Mouse (Mus musculus) adrenal gland (tissue): ENCODE data around the gene Gda.

ENCODE experiments used
- intact Hi-C: fragments of 180-260 bp; cut with DNase I; formaldehyde crosslinking; loops from one replicate; pipeline ENCODE4 v1.15.1; 2025

The Gda gene

DNA sequence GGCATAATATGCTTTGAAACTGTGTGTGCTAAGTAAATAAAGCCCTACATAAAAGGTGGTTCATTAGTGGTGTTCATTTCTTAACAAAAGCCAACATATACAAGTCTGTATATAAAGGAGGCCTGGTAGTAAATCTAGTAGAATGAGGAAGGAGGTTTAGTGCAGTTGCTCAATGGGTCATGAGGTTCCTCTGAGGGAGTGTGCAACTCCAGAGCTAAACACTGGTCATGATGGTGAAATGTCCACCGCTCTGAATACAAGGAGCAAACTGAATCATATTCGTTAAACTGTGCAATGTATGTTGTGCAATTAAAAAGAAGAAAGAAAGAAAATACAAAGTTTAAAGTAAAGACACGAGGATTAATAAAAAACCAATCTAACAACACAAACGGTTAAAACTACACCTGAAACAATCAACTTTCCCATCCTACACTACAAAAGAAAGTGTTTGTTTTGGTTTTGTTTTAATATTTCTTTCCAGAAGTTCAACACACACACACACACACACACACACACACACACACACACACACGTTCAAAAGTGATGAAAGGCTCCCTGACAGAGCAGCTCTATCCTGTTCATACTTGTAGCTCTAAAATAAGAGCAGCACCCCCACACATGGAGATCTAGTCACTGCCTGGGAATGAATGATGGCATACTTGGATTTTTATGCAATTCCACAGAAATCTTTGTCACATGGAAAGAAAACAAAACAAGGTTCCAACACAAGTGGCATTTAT lies 11.9 kb downstream of the Gda start:
- intact Hi-C loops: no loop called here

DNA sequence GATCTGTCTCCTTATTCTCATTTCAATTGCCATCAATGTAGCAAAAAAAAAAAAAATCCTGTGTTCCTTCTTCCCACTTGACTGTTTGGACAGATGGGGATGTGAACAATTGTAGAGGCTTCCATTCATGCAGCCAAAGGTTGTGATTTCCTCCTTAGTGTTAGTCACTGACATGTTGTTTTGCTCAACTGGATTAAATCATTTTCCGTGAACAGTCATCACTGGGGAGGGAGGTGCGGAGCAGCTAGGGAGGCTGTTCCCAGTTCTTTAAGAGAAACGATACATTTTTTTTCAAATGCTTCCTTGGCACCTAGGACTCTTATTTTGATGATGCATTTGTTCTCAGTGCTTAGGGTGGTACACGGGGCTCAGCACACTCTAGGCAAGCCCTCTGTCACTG lies 15.8 kb downstream of the Gda start:
- intact Hi-C loops: no loop called here

GRCm38 (mm10) chr19:21441787-21442186 lies 31.5 kb downstream of the Gda start:
- intact Hi-C loops: no loop called here

DNA sequence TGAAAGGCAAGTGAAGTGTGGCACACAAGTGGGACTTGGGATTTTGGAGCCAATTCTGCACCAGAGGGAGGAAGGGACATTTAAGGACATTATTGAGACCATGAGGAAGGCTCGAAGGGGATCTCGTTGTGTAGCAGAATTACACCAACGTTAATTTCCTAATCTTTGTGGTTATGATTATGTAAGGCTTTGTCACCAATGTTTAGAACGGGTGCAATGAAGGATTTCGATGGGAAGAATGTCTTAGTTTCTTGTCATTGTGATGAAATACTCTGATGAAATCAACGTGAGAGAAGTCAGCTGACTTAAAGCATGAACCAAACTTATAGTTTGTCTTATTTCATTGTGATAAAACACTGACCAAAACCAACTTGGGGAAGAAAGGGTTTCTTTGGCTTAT lies 32.4 kb downstream of the Gda start:
- intact Hi-C loops: no loop called here

DNA sequence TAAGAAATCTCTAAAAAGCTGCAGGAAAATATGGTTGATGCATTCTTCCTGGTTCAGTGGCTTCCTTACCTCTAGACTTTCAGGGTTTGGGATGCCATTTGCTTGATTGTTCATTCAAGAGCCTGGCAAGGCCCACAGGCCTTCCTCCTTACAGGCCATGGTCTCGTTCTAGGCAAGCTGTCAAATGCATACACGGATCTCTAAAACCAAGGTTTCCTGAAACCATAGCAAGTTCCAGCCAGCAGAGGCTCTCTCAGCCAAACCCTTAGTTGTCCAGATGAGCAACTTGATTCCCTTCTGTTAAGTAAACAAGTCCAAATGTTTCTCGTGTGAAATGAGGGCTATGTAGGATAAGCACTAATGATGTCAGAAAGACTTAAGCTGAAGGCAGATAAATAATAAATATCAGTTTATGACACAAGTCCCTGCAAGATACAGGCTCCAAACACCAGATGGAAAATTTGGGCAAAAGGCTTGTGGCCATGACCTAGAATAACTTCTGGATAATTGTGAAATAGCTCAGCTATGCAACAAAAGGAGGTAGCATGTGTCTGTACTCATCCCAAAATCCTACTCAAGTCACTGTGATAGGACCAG lies 34.0 kb downstream of the Gda start:
- intact Hi-C loops: no loop called here

DNA sequence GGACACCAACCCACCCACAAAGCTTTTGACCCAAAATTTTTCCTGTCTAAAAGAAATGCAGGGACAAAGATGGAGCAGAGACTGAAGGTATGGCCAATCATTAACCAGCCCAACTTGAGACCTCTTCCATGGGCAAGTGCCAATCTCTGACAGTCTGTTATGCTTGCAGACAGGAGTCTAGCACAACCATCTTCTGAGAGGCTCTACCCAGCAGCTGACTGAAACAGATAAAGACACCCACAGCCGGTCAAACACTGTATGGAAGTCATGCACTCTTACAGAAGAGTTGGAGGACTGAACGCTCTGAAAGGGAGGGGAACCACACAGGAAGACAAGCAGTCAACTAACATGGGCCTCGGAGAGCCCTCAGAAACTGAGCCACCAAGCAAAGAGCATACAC lies 36.7 kb downstream of the Gda start:
- intact Hi-C loops: no loop called here

DNA sequence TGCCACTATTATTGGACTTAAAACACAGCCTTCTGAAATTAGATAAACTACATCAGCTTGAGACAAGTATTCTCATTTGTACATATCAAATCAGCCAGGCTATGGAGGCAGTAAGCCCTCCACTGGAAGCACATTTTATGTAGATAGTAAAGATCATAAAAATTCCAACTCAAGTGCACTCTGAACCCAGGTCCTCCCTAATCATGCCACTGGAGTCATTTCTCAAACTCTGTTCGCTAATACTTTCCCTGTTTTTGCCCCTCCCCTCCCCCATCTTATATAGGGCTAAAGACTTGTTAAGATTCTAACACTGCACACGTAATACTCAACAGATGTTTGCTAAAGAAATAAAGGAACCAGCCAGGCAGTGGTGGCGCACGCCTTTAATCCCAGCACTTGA lies 39.9 kb downstream of the Gda start:
- intact Hi-C loops: no loop called here

DNA sequence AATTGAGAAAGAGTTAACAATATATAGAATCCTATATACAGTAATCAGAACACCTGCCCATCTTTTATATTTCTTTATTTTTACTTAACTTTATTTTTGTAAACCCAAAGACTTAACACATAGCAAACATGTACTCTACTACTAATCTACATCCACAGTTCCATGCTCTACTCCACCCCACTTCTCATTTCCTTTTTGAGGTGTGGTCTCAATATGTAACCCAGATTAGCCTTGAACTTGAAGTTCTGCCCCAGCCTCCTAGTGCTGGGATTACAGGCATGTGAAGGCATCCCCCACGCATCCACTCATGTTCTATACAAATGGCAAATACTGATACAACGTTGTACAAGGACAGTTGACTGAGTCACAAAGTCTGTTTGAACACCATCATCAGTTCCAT lies 40.4 kb downstream of the Gda start:
- intact Hi-C loops: no loop called here

- intact Hi-C loops: no loop called here
Measured at GRCm38 (mm10) chr19:21432286-21432685, 41.0 kb downstream of the Gda start.

- intact Hi-C loops: no loop called here
Measured at GRCm38 (mm10) chr19:21425391-21425790, 47.9 kb downstream of the Gda start.

DNA sequence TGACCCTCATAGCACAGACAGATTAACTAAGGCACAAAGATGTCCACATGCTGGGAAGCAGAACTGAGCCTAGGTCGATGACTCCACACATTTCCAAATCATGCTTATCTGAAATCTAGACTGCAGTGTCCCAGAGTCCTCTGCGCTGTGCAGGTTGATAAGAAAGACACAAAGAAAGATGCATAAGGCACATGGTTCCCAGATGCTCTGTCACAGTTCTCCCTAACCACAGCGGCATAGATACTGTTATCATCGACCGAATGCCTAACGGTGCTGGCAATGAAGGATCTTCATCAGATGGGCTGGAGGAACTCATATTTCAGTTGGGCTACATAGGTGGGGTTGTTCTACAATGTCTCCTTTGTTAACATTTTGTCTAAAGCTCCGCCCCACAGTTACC lies 49.5 kb downstream of the Gda start:
- intact Hi-C loops: no loop called here

DNA sequence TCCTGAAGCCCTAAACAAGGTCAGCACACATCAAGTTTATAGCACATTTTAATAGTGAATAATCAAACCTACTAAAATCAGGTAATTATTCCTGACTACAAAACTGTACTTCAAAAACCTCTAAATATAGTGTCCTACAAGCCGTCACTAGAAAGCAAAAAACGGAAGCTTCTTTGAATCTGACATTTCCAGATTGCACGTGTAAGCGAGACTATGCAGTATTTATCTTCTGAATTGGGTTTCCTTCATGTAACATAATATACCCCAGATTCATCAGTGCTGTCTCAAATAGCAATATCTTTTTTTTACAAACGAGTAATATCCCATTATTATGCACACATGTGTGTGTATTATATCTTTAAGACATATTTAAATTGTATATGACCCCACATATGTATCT lies 54.8 kb downstream of the Gda start:
- intact Hi-C loops: no loop called here

DNA sequence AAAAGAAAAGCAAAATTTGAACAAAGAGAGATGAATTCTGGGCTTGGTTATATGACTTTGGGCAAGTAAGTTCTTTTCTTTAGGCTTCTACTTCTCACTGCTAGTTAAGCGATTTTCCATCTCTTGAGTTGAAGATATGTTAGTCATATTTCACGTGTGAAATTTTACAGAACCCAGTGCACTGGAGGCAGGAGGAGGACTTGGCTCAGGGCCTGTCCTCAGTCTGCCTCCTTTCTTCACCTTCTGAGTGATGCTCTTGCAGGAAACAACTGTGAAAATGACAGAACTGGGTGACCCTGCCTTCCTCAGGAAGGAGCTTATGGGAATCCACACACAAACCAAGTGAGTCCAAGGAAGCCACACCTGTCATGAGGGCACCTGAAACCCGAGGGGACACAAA lies 57.9 kb downstream of the Gda start:
- intact Hi-C loops: no loop called here

GRCm38 (mm10) chr19:21409178-21409577 lies 64.1 kb downstream of the Gda start:
- intact Hi-C loops: no loop called here

GRCm38 (mm10) chr19:21407363-21407762 lies 65.9 kb downstream of the Gda start:
- intact Hi-C loops: no loop called here

DNA sequence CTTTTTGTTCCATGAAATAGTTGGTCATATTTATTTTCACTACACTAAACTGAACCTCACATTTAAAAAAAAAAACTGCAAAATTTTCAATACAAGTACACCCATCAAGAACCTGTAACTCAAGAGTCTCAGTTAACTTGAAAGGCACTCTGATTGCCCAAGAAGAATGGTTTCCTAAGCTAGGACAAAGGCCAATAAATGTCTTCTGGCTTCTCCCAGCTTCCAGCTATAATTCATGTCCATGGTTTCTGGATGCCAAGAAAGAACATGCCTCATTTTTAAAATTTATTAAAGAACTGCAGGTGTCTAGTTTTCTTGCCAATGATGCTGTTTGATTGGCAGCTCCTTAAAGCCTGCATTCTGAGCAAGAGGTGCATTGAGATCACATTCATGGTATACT lies 75.3 kb downstream of the Gda start:
- intact Hi-C loops: no loop called here

DNA sequence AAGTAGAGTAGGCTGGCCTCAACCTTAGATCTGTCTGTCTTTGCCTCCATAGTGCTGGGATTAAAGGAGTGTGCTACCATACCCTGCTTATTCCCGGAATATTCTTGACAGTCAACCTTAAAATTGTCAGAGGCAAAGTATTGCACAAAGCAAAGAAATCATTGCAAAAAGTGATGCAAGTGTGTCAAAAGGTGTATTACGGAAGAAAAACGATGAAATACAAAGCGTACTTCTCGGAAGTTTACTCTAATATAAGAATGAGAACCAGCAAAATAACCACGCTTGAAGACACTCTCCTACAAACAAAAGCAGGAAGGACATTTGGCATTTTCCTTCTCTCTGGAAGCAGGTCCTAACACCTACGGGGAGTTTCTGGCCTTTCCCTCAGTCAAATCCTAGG lies 76.9 kb downstream of the Gda start:
- intact Hi-C loops: no loop called here

- intact Hi-C loops: no loop called here
Measured at GRCm38 (mm10) chr19:21390904-21391303, 82.3 kb downstream of the Gda start.

DNA sequence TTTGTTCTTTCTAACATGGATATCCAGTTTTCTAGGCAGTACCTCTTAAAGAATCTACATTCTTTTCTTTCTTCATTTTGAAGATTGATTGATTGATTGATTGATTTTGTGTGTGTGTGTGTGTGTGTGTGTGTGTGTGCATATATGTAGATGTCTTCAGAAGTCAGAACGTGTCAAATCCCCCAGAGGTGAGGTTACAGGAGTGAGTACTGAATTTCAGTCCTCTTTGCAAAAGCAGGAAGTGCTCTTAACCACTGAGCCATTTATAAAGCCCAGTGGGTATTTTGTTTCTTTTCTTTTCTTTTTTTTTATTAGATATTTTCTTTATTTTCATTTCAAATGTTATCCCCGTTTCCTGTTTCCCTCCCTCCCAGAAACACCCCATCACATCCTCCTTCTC lies 86.4 kb downstream of the Gda start:
- intact Hi-C loops: no loop called here

- intact Hi-C loops: no loop called here
Measured at GRCm38 (mm10) chr19:21384231-21384630, 89.0 kb downstream of the Gda start.

DNA sequence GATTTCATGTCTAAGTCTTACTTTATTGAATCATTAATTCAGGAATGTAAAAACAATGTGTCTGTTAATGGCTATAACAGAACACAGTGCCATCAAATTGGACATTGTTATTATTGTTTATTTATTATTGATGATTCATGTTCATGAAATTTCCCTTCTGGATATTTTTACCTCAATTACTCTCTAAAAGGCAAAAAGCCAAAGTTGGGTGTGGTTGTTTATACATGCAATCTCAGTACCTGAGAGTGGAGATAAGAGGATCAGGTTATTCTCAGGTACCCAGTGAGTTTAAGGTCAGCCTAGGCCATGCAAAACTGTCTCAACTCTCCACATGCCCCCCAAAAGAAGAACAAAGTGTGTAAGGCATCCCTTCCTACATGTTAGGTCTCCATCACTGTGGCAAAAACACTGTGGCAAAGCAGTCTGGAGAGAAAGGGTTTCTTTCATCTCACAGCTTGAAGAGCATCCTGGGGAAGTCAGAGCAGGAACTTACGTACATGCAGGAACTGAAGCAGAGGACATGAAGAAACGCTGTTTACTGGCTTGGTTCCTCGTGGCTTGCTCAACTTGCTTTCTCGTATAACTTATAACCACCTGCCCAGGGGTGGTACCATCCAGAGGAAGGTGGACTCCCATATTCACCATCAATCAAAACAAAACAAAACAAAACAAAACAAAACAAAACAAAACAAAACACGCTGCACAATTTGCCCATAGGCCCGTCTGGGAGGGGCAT lies 89.6 kb downstream of the Gda start:
- intact Hi-C loops: no loop called here

DNA sequence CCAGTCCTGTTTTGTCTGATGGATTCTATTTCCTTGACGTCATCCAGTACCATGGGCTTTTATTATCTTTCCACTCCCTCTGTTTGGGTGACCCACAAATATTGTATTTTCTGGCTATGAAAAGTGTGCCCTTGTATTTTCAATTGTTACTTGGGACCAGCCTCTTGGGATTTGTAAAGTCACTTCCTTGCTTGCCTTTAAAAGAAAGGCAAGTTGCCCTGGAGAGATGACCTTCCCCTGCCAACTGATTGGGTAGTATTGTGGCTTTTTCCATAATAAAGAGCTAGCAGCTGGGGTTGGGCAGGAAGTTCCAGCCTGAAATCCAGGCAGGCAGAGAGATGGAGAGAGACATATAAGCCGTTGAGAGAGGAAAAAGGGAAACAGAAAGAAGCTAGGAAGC lies 91.5 kb downstream of the Gda start:
- intact Hi-C loops: no loop called here

GRCm38 (mm10) chr19:21379195-21379594 lies 94.0 kb downstream of the Gda start:
- intact Hi-C loops: loop anchor here (10.0 kb wide), 1 partner anchor 366 kb away; no protein-coding TSS in a partner anchor
